Mouse (Mus musculus) heart, embryonic 11.5 days (tissue): ENCODE results near the gene Ints3. TPM values are rescaled to one million over a fixed set of nuclear protein-coding genes. Genes with fewer than 3 reads are reported as not detected.

ENCODE experiments used
- ATAC-seq: fragments of 200-750 bp; cut with Nextera tagmentation; replicated peaks from 2 replicates; pipeline ENCODE4 v1.8.0; 2017; ENCODE audit warnings: moderate library complexity; ENCODE audit not compliant: insufficient number of reproducible peaks, low FRiP score, low TSS enrichment
- H3K27ac ChIP-seq: fragments of 300-500 bp; sonication (generic); 2 replicates; pipeline ENCODE4 v1.5.1; 2014; ENCODE audit warnings: mild to moderate bottlenecking, low read depth, low read length
- H3K27me3 ChIP-seq: fragments of 300-500 bp; sonication (generic); 2 replicates; pipeline ENCODE4 v1.6.1; 2014; ENCODE audit warnings: mild to moderate bottlenecking, low read length, mixed read lengths; ENCODE audit not compliant: control insufficient read depth, insufficient read depth
- H3K36me3 ChIP-seq: fragments of 300-500 bp; sonication (generic); 2 replicates; pipeline ENCODE4 v1.6.1; 2014; ENCODE audit warnings: mild to moderate bottlenecking, low read length, moderate library complexity, mixed read lengths; ENCODE audit not compliant: control insufficient read depth, insufficient read depth
- H3K4me1 ChIP-seq: fragments of 300-500 bp; sonication (generic); 2 replicates; pipeline ENCODE4 v1.6.1; 2014; ENCODE audit warnings: low read length; ENCODE audit not compliant: control insufficient read depth, insufficient read depth
- H3K4me2 ChIP-seq: fragments of 300-500 bp; sonication (generic); 2 replicates; pipeline ENCODE4 v1.6.1; 2014; ENCODE audit warnings: mild to moderate bottlenecking, moderate library complexity
- H3K4me3 ChIP-seq: fragments of 300-500 bp; sonication (generic); 2 replicates; pipeline ENCODE4 v1.5.1; 2014; ENCODE audit warnings: low read depth, low read length
- H3K9ac ChIP-seq: fragments of 300-500 bp; sonication (generic); 2 replicates; pipeline ENCODE4 v1.6.1; 2014; ENCODE audit warnings: mild to moderate bottlenecking, low read depth, low read length, moderate library complexity
- H3K9me3 ChIP-seq: fragments of 300-500 bp; sonication (generic); replicated peaks from 2 replicates; pipeline ENCODE4 v1.6.1; 2016; ENCODE audit warnings: low read length; ENCODE audit not compliant: control insufficient read depth
- WGBS: fragments of 180-500 bp; shearing (Covaris S2); extraction: QIAGEN DNeasy Blood & Tissue Kit; methylation state at CpG from one replicate; pipeline ENCODE4 v1.1.7; 2014; ENCODE audit not compliant: insufficient replicate concordance; 5-methylcytosine and 5-hydroxymethylcytosine counted together
- polyA plus RNA-seq: library from polyadenylated mRNA; unstranded; fragments of >200 nt; fragmentation: Nextera tagmentation; extraction: Ambion mirVana; gene quantifications from 2 replicates; pipeline ENCODE4 v1.2.1, GENCODE M21; 2014

Gene Ints3
- polyA plus RNA-seq, 1 experiment from 2014 or later, result 26.9 TPM

- Histone ChIP-seq H3K9me3 (no peaks in the 10 kb centered on the region), H3K27ac (no peak overlapping the region), H3K9ac (no peak overlapping the region), H3K4me3 (no peak overlapping the region), H3K4me2 (no peak overlapping the region), H3K4me1 (peaks cover 11% of the 10 kb centered on the region; the same call in 1 of the 2 replicates), H3K27me3 (0 out of 2 replicates have a peak, but pooled peaks cover 5% of the 10 kb centered on the region), H3K36me3 (no peaks in the 10 kb centered on the region)
- no peak for ATAC-seq
- WGBS, result 83% methylated on average over 4 of the region's 4 CpGs
Measured at GRCm38 (mm10) chr3:90383690-90384089, 49.7 kb downstream of the Ints3 start.

GRCm38 (mm10) chr3:90381727-90382126 is 51.7 kb downstream of the Ints3 start:
- no peak for ATAC-seq
- WGBS, result 71% methylated on average over 11 of the region's 11 CpGs

GRCm38 (mm10) chr3:90378496-90378895 is 54.9 kb downstream of the Ints3 start:
- 0 out of 2 replicates have a peak, but pooled peaks cover 2% of the 10 kb centered on the region for H3K4me1 ChIP-seq
- no peaks in the 10 kb centered on the region for H3K9me3 ChIP-seq
- WGBS, result 71% methylated on average over 5 of the region's 5 CpGs
- no peak overlapping the region for H3K4me2 ChIP-seq
- no peak overlapping the region for H3K9ac ChIP-seq
- no peak for ATAC-seq
- no peaks in the 10 kb centered on the region for H3K27me3 ChIP-seq
- H3K4me3 ChIP-seq, result no peak overlapping the region
- H3K27ac ChIP-seq, result no peak overlapping the region
- no peaks in the 10 kb centered on the region for H3K36me3 ChIP-seq

More at GRCm38 (mm10) chr3:90381727-90382126, 51.7 kb downstream of the Ints3 start:
- H3K9ac ChIP-seq, result 0 out of 2 replicates have a peak overlapping the region, but pooled peaks have one; percentile 10
- H3K36me3 ChIP-seq, result no peaks in the 10 kb centered on the region
- H3K27ac ChIP-seq, result no peak overlapping the region
- H3K4me3 ChIP-seq, result no peak overlapping the region
- H3K9me3 ChIP-seq, result no peaks in the 10 kb centered on the region
- H3K4me1 ChIP-seq, result 0 out of 2 replicates have a peak, but pooled peaks cover 2% of the 10 kb centered on the region
- no peak overlapping the region for H3K4me2 ChIP-seq
- H3K27me3 ChIP-seq, result no peaks in the 10 kb centered on the region

- no peak overlapping the region for H3K4me2 ChIP-seq
- H3K27me3 ChIP-seq, result no peaks in the 10 kb centered on the region
- no peaks in the 10 kb centered on the region for H3K4me1 ChIP-seq
- no peaks in the 10 kb centered on the region for H3K36me3 ChIP-seq
- no peak overlapping the region for H3K27ac ChIP-seq
- 0 out of 2 replicates have a peak, but pooled peaks have one; percentile 20 for ATAC-seq
- WGBS, result 57% methylated on average over 1 of the region's 1 CpGs
- no peak overlapping the region for H3K9ac ChIP-seq
- H3K4me3 ChIP-seq, result no peak overlapping the region
- H3K9me3 ChIP-seq, result no peaks in the 10 kb centered on the region
Measured at GRCm38 (mm10) chr3:90376247-90376585, 57.2 kb downstream of the Ints3 start.

- Histone ChIP-seq H3K27ac (no peak overlapping the region), H3K27me3 (no peaks in the 10 kb centered on the region), H3K4me2 (no peak overlapping the region), H3K36me3 (no peaks in the 10 kb centered on the region), H3K9me3 (no peaks in the 10 kb centered on the region), H3K4me3 (no peak overlapping the region), H3K9ac (no peak overlapping the region), H3K4me1 (no peaks in the 10 kb centered on the region)
- ATAC-seq, result no peak
- WGBS, result 58% methylated on average over 3 of the region's 3 CpGs
Measured at GRCm38 (mm10) chr3:90375562-90376246, 57.7 kb downstream of the Ints3 start.

GRCm38 (mm10) chr3:90374368-90374767 is 59.1 kb downstream of the Ints3 start:
- H3K27ac ChIP-seq, result no peak overlapping the region
- H3K27me3 ChIP-seq, result no peaks in the 10 kb centered on the region
- WGBS, result 74% methylated on average over 4 of the region's 4 CpGs
- no peaks in the 10 kb centered on the region for H3K36me3 ChIP-seq
- no peak for ATAC-seq
- no peak overlapping the region for H3K4me2 ChIP-seq
- no peaks in the 10 kb centered on the region for H3K9me3 ChIP-seq
- H3K9ac ChIP-seq, result 0 out of 2 replicates have a peak overlapping the region, but pooled peaks have one; percentile 16
- no peak overlapping the region for H3K4me3 ChIP-seq
- H3K4me1 ChIP-seq, result no peaks in the 10 kb centered on the region

- H3K36me3 ChIP-seq, result no peaks in the 10 kb centered on the region
- no peak overlapping the region for H3K4me3 ChIP-seq
- no peaks in the 10 kb centered on the region for H3K9me3 ChIP-seq
- no peaks in the 10 kb centered on the region for H3K4me1 ChIP-seq
- no peak overlapping the region for H3K4me2 ChIP-seq
- H3K9ac ChIP-seq, result no peak overlapping the region
- 25% methylated on average over 4 of the region's 4 CpGs for WGBS
- no peaks in the 10 kb centered on the region for H3K27me3 ChIP-seq
- H3K27ac ChIP-seq, result no peak overlapping the region
- ATAC-seq, result 0 out of 2 replicates have a peak, but pooled peaks have one; percentile 14
Measured at GRCm38 (mm10) chr3:90373432-90374028, 59.9 kb downstream of the Ints3 start.

- 44% methylated on average over 5 of the region's 5 CpGs for WGBS
- H3K4me3 ChIP-seq, result no peak overlapping the region
- H3K4me2 ChIP-seq, result no peak overlapping the region
- no peaks in the 10 kb centered on the region for H3K36me3 ChIP-seq
- ATAC-seq, result no peak
- H3K27ac ChIP-seq, result no peak overlapping the region
- H3K9ac ChIP-seq, result no peak overlapping the region
- H3K27me3 ChIP-seq, result no peaks in the 10 kb centered on the region
- no peaks in the 10 kb centered on the region for H3K9me3 ChIP-seq
- H3K4me1 ChIP-seq, result no peaks in the 10 kb centered on the region
Measured at GRCm38 (mm10) chr3:90372817-90373216, 60.6 kb downstream of the Ints3 start.
